Mouse (Mus musculus) heart, adult 2 months (tissue): ENCODE measurements at regions not wholly inside any gene's neighbourhood (a gene's known extent, or its start where the extent isn't known, plus 50 kb on each side); places are given as distances from the start of the nearest gene placed in this dataset.
"Not testable (repeated sequence)": the region's sequence is repeated elsewhere in the genome, so short reads cannot be mapped to it uniquely, and the experiment has no call there.

Source experiments
- DNase-seq, 2 experiments: peaks; one replicate each; pipeline ENCODE4 v3.0.0; 2021
- H3K27ac ChIP-seq: fragments of 200-600 bp; 2 replicates; pipeline ENCODE4 v1.8.1; 2022
- H3K27me3 ChIP-seq: fragments of 200-500 bp; 2 replicates; pipeline ENCODE4 v1.6.1; 2012; ENCODE audit warnings: mild to moderate bottlenecking, low read length, inconsistent platforms, mixed read lengths; ENCODE audit not compliant: control insufficient read depth, insufficient read depth
- H3K36me3 ChIP-seq: fragments of 200-500 bp; 2 replicates; pipeline ENCODE4 v1.6.1; 2012; ENCODE audit warnings: low read length, inconsistent platforms; ENCODE audit not compliant: control insufficient read depth, insufficient read depth
- H3K4me1 ChIP-seq: fragments of 200-500 bp; 2 replicates; pipeline ENCODE4 v1.6.1; 2011; ENCODE audit warnings: low read length; ENCODE audit not compliant: control insufficient read depth, insufficient read depth
- H3K4me3 ChIP-seq: fragments of 200-600 bp; 2 replicates; pipeline ENCODE4 v1.8.1; 2022
- H3K79me2 ChIP-seq: fragments of 200-500 bp; replicated peaks from 2 replicates; pipeline ENCODE4 v1.6.1; 2012; ENCODE audit warnings: mild to moderate bottlenecking, inconsistent platforms, low read length, moderate library complexity, mixed read lengths; ENCODE audit not compliant: control insufficient read depth, insufficient read depth
- H3K9ac ChIP-seq: fragments of 200-500 bp; 2 replicates; pipeline ENCODE4 v1.6.1; 2012; ENCODE audit warnings: low read depth, mild to moderate bottlenecking, control low read depth, inconsistent platforms, low read length, mixed read lengths
- CTCF ChIP-seq: fragments of 200-600 bp; IDR thresholded peaks from 2 replicates; pipeline ENCODE4 v1.8.1; 2022; ENCODE audit warnings: antibody characterized with exemption, mild to moderate bottlenecking, moderate library complexity
- EP300 ChIP-seq: fragments of 200-500 bp; IDR thresholded peaks from 2 replicates; pipeline ENCODE4 v1.6.1; 2011; ENCODE audit warnings: low read depth, low read length, control low read depth; ENCODE audit not compliant: insufficient read depth
- POLR2A ChIP-seq: fragments of 200-500 bp; IDR thresholded peaks from 2 replicates; pipeline ENCODE4 v1.6.1; 2011; ENCODE audit warnings: mild to moderate bottlenecking, low read depth, low read length, control low read depth; ENCODE audit not compliant: insufficient read depth
- WGBS: fragments of 180-500 bp; shearing (Covaris S2); methylation state at CpG from one replicate; pipeline ENCODE4 v1.1.7; 2018; 5-methylcytosine and 5-hydroxymethylcytosine counted together
- intact Hi-C: fragments of 180-260 bp; cut with DNase I; formaldehyde crosslinking; loops from one replicate; pipeline ENCODE4 v1.15.1; 2025

DNA sequence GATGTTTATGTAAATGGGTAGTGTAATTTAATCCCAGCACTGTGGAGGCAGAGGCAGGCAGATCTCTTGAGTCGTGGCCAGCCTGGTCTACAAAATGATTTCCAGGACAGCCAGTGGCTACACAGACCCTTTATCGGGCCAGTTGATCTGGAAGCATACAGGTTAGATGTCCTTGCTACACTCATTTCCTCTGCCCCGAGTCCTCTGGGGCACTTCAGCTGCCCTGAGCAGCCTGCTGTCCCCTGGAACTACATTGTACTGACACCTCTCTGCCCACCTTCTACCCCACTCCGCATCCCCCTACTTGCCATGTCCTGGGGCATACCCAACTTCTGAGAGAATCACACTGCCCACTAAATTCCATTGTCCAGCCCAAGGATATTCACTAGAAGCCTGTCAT is 60.6 kb upstream of the Helt start:
- DNase-seq = no peak
- Histone ChIP-seq H3K36me3 (no peaks in the 10 kb centered on the region), H3K9ac (no peak overlapping the region), H3K27me3 (no peaks in the 10 kb centered on the region), H3K4me3 (no peak overlapping the region), H3K79me2 (no peaks in the 10 kb centered on the region), H3K27ac (no peak overlapping the region), H3K4me1 (no peaks in the 10 kb centered on the region)
- 85% methylated on average over 4 of the region's 4 CpGs for WGBS
- intact Hi-C loops = no loop called here
- TF ChIP-seq CTCF = no peak
- no peak for TF ChIP-seq EP300
- no peak for TF ChIP-seq POLR2A

DNA sequence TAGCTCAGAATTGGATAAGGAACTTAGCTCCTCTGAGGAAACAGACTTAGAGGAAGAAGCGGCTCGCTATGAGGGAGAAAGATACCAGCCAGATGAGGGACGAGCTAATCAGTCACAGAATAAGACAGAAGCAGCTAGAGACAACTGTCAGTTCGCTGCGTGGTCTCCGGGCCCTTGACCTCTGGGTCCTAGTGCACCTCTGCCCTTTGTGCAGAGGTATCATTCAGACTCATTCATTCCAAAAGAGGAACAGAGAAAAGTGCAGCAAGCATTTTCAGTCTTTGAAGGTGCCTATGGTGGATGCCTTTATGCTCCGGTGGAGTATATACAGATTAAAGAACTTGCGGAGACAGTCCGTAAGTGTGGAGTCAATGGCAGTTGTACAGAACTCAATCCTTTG is 63.5 kb upstream of the Helt start:
- intact Hi-C loops, DNase-seq, H3K9ac ChIP-seq: not testable (repeated sequence)

DNA sequence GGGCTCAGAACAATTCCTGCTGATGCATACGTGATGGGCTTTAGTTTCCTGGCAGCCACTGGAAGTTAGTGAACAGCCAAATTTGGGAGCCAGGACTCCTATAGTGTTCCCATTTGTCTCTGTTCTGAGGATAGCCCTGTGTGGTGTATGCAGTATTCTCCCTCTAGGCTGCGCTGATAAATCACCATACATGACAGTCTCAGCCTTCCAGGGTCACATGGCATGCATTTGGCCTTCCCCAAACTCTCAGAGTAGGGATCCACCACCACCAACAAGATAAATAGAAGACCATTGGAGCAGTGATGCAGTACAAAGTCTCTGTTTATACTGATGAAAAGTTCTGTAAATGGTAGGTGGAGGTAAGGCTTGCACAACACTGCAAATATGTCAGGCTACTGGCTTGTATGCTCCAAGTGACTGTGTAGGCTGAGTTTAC is 68.4 kb upstream of the Helt start:
- H3K4me1 ChIP-seq = no peaks in the 10 kb centered on the region
- H3K79me2 ChIP-seq = no peaks in the 10 kb centered on the region
- no peak for TF ChIP-seq EP300
- TF ChIP-seq POLR2A = no peak
- TF ChIP-seq CTCF = no peak
- H3K4me3 ChIP-seq = no peak overlapping the region
- no peaks in the 10 kb centered on the region for H3K27me3 ChIP-seq
- 77% methylated on average over 2 of the region's 2 CpGs for WGBS
- no peaks in the 10 kb centered on the region for H3K36me3 ChIP-seq
- no peak for DNase-seq
- intact Hi-C loops = no loop called here
- no peak overlapping the region for H3K9ac ChIP-seq
- H3K27ac ChIP-seq = no peak overlapping the region

More for the DNA sequence above, 63.5 kb upstream of the Helt start:
- H3K79me2 ChIP-seq, H3K36me3 ChIP-seq, H3K27me3 ChIP-seq, H3K4me1 ChIP-seq, H3K27ac ChIP-seq, H3K4me3 ChIP-seq: not testable (repeated sequence)
- 86% methylated on average over 9 of the region's 9 CpGs for WGBS

DNA sequence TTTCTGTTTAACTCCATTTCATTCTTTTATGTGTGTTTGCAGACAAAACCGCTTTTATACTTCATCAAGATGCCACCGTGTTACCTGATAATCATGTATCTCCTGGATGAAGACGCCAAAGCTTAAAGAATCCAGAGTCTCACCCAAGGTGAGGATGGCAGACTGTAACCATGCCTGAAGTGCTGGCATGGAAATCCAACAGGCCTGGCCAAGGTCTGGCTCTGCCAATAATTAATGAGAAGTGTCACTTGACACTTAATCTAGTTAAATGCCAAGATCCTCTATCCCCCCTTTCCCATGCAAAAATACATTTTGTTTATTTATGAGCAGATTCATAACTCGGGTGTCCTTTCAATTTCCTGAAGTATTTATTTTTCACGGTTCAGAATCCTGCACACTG is 71.2 kb upstream of the Helt start:
- Histone ChIP-seq H3K4me3 (no peak overlapping the region), H3K27ac (no peak overlapping the region), H3K79me2 (no peaks in the 10 kb centered on the region), H3K4me1 (no peaks in the 10 kb centered on the region), H3K9ac (no peak overlapping the region), H3K27me3 (no peaks in the 10 kb centered on the region), H3K36me3 (no peaks in the 10 kb centered on the region)
- TF ChIP-seq CTCF (no peak), POLR2A (no peak), EP300 (no peak)
- DNase-seq = no peak
- WGBS = 82% methylated on average over 5 of the region's 5 CpGs
- intact Hi-C loops = no loop called here

DNA sequence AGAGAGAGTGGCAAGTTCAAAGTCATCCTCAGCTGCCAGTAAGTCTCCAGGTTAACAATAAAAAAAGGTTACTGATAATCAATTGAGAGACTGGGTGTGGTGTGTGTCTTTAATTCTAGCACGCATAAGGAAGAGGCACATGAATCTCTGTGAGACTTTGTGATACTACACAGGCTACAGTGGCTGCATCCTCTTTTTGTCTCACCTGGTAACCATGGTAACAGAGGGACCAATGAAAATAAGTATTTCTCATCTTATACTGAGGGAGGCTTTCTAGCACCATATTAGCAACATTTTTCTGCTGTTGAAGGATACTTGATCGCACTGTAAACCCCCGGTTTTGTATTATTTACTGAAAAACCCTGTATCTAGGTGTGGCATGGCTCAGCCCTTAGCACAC is 72.7 kb upstream of the Helt start:
- intact Hi-C loops = no loop called here
- Histone ChIP-seq H3K27me3 (no peaks in the 10 kb centered on the region), H3K4me1 (no peaks in the 10 kb centered on the region), H3K27ac (no peak overlapping the region), H3K79me2 (no peaks in the 10 kb centered on the region), H3K9ac (no peak overlapping the region), H3K36me3 (no peaks in the 10 kb centered on the region), H3K4me3 (no peak overlapping the region)
- TF ChIP-seq EP300 = no peak
- no peak for TF ChIP-seq CTCF
- no peak for TF ChIP-seq POLR2A
- no peak for DNase-seq
- WGBS = 91% methylated on average over 3 of the region's 3 CpGs

DNA sequence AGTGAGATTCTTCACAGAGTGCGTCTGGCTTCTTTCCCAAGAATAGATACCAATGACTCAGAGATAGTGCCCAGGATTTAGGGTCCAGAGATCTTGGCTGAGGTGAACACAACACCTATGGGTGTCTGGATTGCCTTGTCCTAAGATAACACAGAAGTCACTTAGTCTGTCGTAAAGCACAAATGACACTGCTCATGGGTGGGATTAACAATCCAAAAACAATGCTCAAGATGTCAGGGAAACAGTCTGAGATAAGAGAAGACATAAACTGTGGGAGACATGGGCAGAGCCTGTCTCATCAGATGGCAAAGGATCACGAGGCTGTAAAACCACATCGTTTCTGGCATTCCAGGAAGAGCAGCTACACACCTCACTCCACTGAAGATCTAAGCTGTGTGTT is 79.6 kb upstream of the Helt start:
- WGBS = 38% methylated on average over 4 of the region's 4 CpGs
- Histone ChIP-seq H3K9ac (no peak overlapping the region), H3K27ac (no peak overlapping the region), H3K79me2 (no peaks in the 10 kb centered on the region), H3K4me1 (no peaks in the 10 kb centered on the region), H3K27me3 (no peaks in the 10 kb centered on the region), H3K36me3 (no peaks in the 10 kb centered on the region), H3K4me3 (no peak overlapping the region)
- intact Hi-C loops = no loop called here
- no peak for DNase-seq
- TF ChIP-seq CTCF (no peak), EP300 (no peak), POLR2A (no peak)

DNA sequence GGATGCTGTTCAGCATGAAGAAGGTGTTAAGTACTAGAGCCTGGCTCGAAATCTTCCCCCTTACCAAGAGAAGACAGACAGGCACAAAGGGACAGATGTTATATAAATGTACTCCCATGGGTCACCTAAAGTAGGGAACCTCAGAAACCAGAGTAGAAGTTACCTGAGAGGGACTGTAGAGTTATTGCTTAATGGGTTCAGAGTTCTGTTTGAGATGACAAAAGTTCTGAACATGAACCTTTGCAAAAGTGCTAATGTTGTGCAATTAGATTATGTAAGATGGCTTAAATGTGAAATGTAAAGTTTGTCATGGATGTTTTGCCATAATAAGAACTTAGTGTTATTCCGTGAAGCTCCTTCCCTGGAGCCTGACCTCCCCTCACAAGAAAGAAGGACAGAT is 81.5 kb upstream of the Helt start:
- WGBS = 76% methylated on average over 2 of the region's 2 CpGs

More for the DNA sequence above, 81.5 kb upstream of the Helt start:
- Histone ChIP-seq H3K4me1 (no peaks in the 10 kb centered on the region), H3K9ac (no peak overlapping the region), H3K27ac (no peak overlapping the region), H3K4me3 (no peak overlapping the region), H3K79me2 (no peaks in the 10 kb centered on the region), H3K27me3 (no peaks in the 10 kb centered on the region), H3K36me3 (no peaks in the 10 kb centered on the region)
- TF ChIP-seq EP300 = no peak
- no peak for TF ChIP-seq POLR2A
- TF ChIP-seq CTCF = no peak
- no peak for DNase-seq
- intact Hi-C loops = no loop called here
